Mouse (Mus musculus) lung, adult 18-20 months (tissue): ENCODE data around the gene Ccdc65.

Experiments
- DNase-seq, 2 experiments: peaks; one replicate each; pipeline ENCODE4 v3.0.0; 2022; ENCODE audit warnings: mixed read lengths in 2 of 2

Ccdc65 gene

GRCm38 (mm10) chr15:98695726-98696125 lies 12.3 kb upstream of the Ccdc65 start:
- DNase-seq = peak in 1 of 2 experiments; percentile 19

- no peak for DNase-seq
Observed at GRCm38 (mm10) chr15:98696216-98696615, 11.8 kb upstream of the Ccdc65 start.

GRCm38 (mm10) chr15:98699190-98700105 lies 8.6 kb upstream of the Ccdc65 start:
- DNase-seq = peak; percentile 80 to 84

GRCm38 (mm10) chr15:98704312-98704711 lies 3.7 kb upstream of the Ccdc65 start:
- DNase-seq = no peak

- DNase-seq = peak; percentile 45 to 65
Observed at GRCm38 (mm10) chr15:98710442-98710841, 2.4 kb downstream of the Ccdc65 start.

- peak; percentile 71 to 77 for DNase-seq
Observed at GRCm38 (mm10) chr15:98714230-98714652, 6.2 kb downstream of the Ccdc65 start.

- peak; percentile 58 to 65 for DNase-seq
Observed at GRCm38 (mm10) chr15:98717301-98717700, 9.3 kb downstream of the Ccdc65 start.

- DNase-seq = no peak
Observed at GRCm38 (mm10) chr15:98722191-98722590, 14.2 kb downstream of the Ccdc65 start.

GRCm38 (mm10) chr15:98722854-98723253 lies 14.8 kb downstream of the Ccdc65 start:
- peak in 1 of 2 experiments; percentile 22 for DNase-seq

- DNase-seq = no peak
Observed at GRCm38 (mm10) chr15:98724441-98724840, 16.4 kb downstream of the Ccdc65 start.

- peak; percentile 60 to 61 for DNase-seq
Observed at GRCm38 (mm10) chr15:98726079-98726478, 18.1 kb downstream of the Ccdc65 start.

- DNase-seq = no peak
Observed at GRCm38 (mm10) chr15:98726746-98727145, 18.7 kb downstream of the Ccdc65 start.

- peak; percentile 82 to 85 for DNase-seq
Observed at GRCm38 (mm10) chr15:98727443-98728321, 19.7 kb downstream of the Ccdc65 start, which contains the start of gene Fkbp11. Gene Fkbp11, minus strand, starts transcription at chr15:98728198.

GRCm38 (mm10) chr15:98728366-98728765 lies 20.4 kb downstream of the Ccdc65 start:
- no peak for DNase-seq

- no peak for DNase-seq
Observed at GRCm38 (mm10) chr15:98729791-98730545, 22.0 kb downstream of the Ccdc65 start.

GRCm38 (mm10) chr15:98730790-98731189 lies 22.8 kb downstream of the Ccdc65 start:
- no peak for DNase-seq

- DNase-seq = no peak
Observed at GRCm38 (mm10) chr15:98732006-98732531, 24.1 kb downstream of the Ccdc65 start.

GRCm38 (mm10) chr15:98733370-98733769 lies 25.4 kb downstream of the Ccdc65 start:
- no peak for DNase-seq

GRCm38 (mm10) chr15:98733976-98734566 lies 26.1 kb downstream of the Ccdc65 start:
- DNase-seq = no peak

GRCm38 (mm10) chr15:98736521-98736920 lies 28.5 kb downstream of the Ccdc65 start:
- DNase-seq = peak; percentile 30 to 41

GRCm38 (mm10) chr15:98737881-98738280 lies 29.9 kb downstream of the Ccdc65 start:
- DNase-seq = peak in 1 of 2 experiments; percentile 37

- DNase-seq = no peak
Observed at GRCm38 (mm10) chr15:98738796-98739195, 30.8 kb downstream of the Ccdc65 start.
